Mouse (Mus musculus): ENCODE measurements around the gene Pde6b.
A peak's percentile ranks its signal among the peaks of the same experiment; 100 is the strongest.

Gene Pde6b

GRCm38 (mm10) chr5:108462446-108462845 is 74.3 kb downstream of the Pde6b start:
- DNase-seq (ENCODE audit: low spot score), result peak; percentile 24

GRCm38 (mm10) chr5:108465131-108465891 is 77.1 kb downstream of the Pde6b start:
- DNase-seq (ENCODE audit: low spot score), result peak; percentile 74

- peak; percentile 28 for DNase-seq (ENCODE audit: low spot score)
Measured at GRCm38 (mm10) chr5:108466647-108467046, 78.5 kb downstream of the Pde6b start.

- no peak for DNase-seq (ENCODE audit: low spot score)
Measured at GRCm38 (mm10) chr5:108469617-108470016, 81.4 kb downstream of the Pde6b start.

- no peak for DNase-seq (ENCODE audit: low spot score)
Measured at GRCm38 (mm10) chr5:108473737-108474136, 85.5 kb downstream of the Pde6b start.

- DNase-seq (ENCODE audit: low spot score), result no peak
Measured at GRCm38 (mm10) chr5:108475977-108476376, 87.8 kb downstream of the Pde6b start.
